Mouse (Mus musculus) cerebellum, adult 11-12 months (tissue): ENCODE results near the gene Adap2.

Experiments
- DNase-seq: peaks from one replicate; pipeline ENCODE4 v3.0.0; 2022

The Adap2 gene

DNA sequence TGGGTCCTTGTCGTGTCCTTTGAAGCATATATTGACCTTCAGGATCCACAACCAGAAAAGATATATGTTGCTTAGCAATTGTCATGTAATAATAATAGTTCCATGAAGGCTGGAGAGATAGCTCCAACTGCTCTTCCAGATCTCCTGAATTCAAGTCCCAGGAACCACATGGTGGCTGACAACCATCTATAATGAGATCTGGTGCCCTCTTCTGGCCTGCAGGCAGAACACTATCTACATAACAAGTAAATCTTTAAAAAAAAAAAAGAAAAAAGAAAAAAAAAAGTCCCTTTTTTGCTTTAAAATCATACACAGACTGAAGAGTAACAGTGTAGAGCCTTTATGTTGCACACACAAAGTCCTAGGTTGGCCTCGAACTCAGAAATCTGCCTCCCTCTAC is 45.9 kb downstream of the Adap2 start:
- DNase-seq = no peak

DNA sequence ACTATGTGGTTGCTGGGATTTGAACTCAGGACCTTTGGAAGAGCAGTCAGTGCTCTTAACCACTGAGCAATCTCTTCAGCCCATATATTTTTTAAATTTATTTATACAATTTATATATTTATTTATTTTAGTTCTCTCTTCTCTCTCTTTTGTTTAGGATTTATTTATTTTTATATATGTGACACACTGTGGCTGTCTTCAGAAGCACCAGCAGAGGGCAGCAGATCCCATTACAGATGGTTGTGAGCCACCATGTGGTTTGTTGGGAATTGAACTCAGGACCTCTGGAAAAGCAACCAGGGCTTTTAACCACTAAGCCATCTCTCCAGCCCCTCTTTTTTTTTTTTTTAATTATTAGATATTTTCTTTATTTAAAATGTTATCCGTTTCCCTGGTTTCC is 46.4 kb downstream of the Adap2 start:
- no peak for DNase-seq

DNA sequence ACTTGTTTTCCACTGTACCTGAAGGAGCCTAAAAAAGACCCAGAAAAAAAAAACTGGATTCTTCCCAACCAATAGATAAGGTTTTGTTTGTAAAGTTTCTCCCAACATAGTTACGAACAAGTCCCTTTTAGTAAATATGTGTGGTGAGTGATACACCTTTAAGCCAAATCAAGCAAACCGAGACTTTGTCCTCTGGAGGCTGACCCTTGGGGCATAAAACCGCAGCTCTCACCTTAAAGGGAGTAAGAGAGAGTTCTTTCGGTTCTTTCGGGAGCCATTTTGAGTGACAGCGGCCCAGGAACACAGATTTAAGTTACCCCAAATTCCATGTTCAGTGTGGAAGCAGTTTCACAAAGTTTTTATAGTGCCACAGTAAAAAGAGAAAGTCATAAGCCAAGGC is 48.4 kb downstream of the Adap2 start:
- DNase-seq = no peak

DNA sequence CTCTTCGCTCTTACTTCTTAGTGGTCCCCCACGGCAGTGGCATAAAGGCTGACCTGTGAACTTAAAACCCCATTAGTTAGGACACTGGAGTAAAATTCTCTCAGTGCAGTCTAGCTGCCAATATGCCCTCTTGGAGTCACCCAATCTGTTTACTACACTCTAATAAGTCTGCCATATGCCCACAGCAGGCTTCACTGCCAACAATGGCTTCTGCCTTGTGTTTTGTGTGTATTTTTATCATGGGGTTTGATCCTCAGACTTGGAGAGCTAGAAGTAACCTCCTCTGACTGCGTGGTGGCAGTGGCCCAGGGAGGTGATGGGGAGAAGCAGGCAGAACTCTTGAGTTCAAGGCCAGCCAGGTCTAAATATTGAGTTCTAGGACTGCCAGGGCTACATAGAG is 50.1 kb downstream of the Adap2 start:
- peak; percentile 48 for DNase-seq

DNA sequence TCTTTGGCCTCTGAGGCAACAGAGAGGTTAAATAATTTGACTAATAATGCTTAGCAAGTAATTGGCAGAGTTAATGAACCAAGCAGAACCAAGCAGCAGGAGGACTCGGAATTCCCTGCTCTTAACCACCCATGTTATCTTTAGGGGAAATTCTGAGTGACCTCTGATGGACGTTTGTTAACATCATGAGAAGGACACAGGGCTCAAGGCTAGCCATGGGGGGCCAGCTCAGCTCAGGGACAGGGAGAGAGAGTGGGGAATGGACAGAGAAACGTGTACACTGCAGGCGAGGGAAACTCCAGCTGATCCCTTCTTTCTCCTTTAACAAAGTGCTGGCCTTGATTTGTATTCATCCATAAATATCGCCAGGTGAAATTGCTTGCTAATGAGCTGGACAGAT is 51.0 kb downstream of the Adap2 start:
- DNase-seq = no peak

DNA sequence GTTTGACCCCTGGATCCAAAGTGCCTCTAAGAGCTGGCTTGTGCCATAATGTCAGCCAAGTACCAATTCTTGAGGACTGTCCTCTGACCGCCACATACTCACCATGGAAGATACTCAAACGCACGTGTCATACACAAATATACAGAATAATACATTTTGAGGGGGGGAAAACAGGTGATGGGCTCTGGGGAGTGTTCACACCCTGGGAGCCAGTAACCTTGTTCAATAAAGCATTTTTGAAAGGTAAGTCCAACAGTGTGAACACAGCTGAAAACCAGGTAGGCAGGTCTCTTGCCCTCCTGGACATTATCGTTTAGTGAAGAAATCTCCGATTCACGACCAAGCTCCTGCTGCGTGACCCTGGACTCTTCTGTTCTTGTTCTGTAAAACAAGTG is 54.6 kb downstream of the Adap2 start:
- peak; percentile 35 for DNase-seq

DNA sequence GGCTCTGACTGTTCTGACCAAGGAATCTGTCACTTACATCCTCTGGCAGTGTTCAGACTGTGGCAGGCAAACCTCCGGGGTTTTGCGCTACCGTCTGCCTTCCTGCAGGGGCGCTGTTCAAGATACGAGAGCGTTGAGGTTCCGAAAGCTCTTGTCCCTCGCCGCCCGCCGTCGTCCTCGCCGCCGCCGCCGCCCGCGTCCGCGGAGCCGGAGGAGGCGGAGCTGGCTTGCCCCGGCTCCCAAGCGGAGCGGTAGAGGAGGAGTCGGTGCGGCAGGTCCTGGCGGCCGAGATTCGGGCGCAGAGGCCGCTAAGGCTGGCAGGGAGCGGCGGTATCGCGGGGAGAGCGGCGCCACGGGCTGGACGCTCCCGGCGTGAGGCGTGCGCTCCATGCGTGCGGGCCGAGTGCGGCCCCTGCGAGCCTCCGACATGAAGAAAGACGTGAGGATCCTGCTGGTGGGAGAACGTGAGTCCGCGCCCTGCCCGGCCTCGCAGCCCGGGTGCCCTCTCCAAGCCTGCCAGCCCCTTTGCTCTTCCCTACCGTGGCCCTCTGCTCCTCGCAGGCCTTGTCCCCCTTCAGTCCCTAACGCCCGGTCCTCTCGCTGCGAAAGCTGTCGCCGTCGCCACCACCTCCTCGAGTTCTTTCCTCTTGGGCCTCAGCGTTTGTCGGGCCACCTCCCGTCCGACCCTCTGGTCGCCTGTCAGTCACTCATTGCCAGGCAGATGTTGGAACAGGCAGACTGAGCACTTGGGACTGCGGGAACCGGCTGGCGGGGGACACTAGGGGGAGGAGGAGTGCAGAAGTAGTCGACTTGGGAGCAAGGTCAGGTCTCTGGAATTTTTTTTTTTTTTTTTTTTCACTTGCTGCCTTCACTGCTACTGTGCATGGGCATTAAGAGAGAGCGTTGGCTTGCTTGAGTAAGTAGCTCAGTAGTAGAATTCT is 55.2 kb downstream of the Adap2 start, which contains the start of gene Rhot1:
Gene Rhot1, plus strand, starts transcription at position 160 of the 941 bp plus-strand sequence.
- peak; percentile 95 for DNase-seq

DNA sequence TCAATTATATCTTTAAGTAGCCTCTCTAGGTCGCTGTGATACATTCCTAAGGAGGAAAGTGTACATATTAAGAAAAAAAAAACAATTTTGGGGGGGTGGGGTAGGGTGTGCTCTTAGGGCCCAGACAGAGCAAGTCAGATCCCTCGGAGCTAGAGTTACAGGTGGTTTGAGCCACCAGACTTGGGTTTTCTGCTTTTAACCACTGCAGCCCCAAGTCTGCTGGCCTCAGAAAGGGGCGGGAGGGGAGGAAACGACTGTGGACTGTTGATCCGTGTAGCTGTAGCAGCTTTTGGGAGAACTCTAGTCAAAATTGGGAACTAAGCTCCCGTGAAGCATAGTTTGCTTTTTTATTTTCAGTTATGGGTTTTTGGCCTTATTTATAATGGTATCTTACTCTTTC is 56.4 kb downstream of the Adap2 start:
- DNase-seq = no peak

DNA sequence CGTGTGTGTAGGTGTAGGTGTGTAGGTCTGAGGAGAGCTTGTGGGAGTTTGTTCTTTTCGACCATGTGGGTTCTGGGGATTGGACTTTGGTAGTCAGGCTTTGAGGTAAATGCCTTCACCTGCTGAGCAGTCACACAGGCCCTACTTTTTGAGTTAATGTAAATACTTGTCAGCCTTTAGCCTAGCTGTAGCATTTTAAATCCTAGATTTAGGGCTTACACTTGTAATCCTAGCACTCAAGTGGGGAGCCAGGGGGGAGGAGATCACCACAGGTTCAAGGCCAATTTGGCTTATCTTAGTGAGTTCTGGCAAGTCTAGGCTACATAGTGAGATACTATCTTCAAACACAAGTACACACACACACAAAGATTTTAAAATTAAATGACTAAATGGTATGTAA is 58.4 kb downstream of the Adap2 start:
- DNase-seq = no peak

DNA sequence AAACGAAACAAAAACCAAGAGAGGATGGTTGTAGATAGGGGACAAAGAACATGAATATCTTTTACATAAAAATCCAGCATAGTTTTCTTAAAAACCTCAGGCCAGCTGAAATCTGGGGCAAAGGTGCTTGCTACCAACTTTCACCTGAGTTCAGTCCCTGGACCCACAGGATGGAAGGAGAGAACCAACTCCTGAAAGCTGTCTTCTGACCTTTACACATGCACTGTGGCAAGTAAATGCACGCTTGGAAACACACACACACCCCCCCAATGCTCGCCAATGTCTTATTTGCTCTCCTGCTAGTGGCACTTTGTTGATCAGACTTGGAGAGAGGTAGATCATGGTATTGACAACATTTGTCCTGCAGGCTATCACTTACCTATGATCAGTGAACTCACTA is 61.4 kb downstream of the Adap2 start:
- DNase-seq = no peak

DNA sequence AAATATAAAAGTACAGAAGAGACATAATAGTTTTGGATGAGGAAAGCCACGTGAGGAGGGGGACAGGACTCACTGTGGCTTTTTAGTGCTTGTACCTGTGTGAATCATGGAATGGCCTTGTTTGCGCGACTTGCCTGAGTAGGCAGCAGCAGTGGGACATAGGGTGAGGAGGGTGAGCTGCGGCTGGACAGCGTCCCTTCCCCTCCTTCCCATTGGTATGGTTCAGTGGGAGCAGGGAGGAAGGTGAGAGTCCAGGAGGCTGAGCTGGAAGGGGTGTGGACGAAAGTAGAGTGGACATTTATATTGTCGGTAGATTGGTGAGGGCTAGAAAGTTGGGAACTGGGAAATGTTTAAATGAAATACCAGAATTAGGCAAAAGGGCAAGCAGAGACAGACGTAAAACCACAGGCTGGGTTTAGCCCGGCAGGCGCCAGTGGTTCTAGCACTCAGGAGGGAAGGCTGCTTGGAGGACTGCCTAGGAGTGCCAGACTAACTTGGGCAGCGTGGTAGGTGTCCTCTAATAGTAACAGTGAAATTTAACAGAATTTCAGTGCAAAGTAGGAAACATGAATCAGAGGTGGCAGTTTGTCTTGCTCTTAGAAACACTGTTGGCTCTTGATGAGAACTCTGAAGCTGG is 64.9 kb downstream of the Adap2 start:
- DNase-seq = no peak
